Mouse (Mus musculus): ENCODE measurements around the gene Fgf2. TPM values are rescaled to one million over a fixed set of nuclear protein-coding genes. Genes with fewer than 3 reads are reported as not detected.

Fgf2 gene
- polyA plus RNA-seq, 1 experiment from 2014 or later = 2.3 TPM

- H3K27me3 ChIP-seq (ENCODE audit: control insufficient read depth, insufficient read depth, low read length) = no peaks in the 10 kb centered on the region
- no peak overlapping the region for H3K4me2 ChIP-seq (ENCODE audit: low read depth, low read length)
- no peak overlapping the region for H3K4me3 ChIP-seq (replicated peaks; ENCODE audit: low read length)
- 33% methylated on average over 3 of the region's 3 CpGs for WGBS
- ATAC-seq (ENCODE audit: insufficient read depth, low FRiP score) = no peak
- no peaks in the 10 kb centered on the region for H3K36me3 ChIP-seq (ENCODE audit: control insufficient read depth, insufficient read depth, low read length)
- H3K4me1 ChIP-seq (ENCODE audit: control insufficient read depth, insufficient read depth, low read length) = no peaks in the 10 kb centered on the region
- H3K27ac ChIP-seq (ENCODE audit: low read length) = no peak overlapping the region
- H3K9me3 ChIP-seq (replicated peaks; ENCODE audit: control insufficient read depth, low read length) = no peaks in the 10 kb centered on the region
- H3K9ac ChIP-seq (ENCODE audit: low read length) = no peak overlapping the region
These were observed 23.8 kb upstream of the Fgf2 start for GRCm38 (mm10) chr3:37324310-37324709.

- Histone ChIP-seq H3K4me3 (replicated peaks; ENCODE audit: low read length) (no peak overlapping the region), H3K9me3 (replicated peaks; ENCODE audit: control insufficient read depth, low read length) (no peaks in the 10 kb centered on the region), H3K36me3 (ENCODE audit: control insufficient read depth, insufficient read depth, low read length) (no peaks in the 10 kb centered on the region), H3K27me3 (ENCODE audit: control insufficient read depth, insufficient read depth, low read length) (no peaks in the 10 kb centered on the region), H3K9ac (ENCODE audit: low read length) (no peak overlapping the region), H3K4me2 (ENCODE audit: low read depth, low read length) (no peak overlapping the region), H3K4me1 (ENCODE audit: control insufficient read depth, insufficient read depth, low read length) (no peaks in the 10 kb centered on the region), H3K27ac (ENCODE audit: low read length) (no peak overlapping the region)
- 71% methylated on average over 5 of the region's 5 CpGs for WGBS
- no peak for ATAC-seq (ENCODE audit: insufficient read depth, low FRiP score)
These were observed 22.6 kb upstream of the Fgf2 start for GRCm38 (mm10) chr3:37325317-37326112.

GRCm38 (mm10) chr3:37326627-37327026 is 21.5 kb upstream of the Fgf2 start:
- no peak for ATAC-seq (ENCODE audit: insufficient read depth, low FRiP score)
- H3K4me3 ChIP-seq (replicated peaks; ENCODE audit: low read length) = no peak overlapping the region
- H3K27ac ChIP-seq (ENCODE audit: low read length) = no peak overlapping the region
- no peaks in the 10 kb centered on the region for H3K9me3 ChIP-seq (replicated peaks; ENCODE audit: control insufficient read depth, low read length)
- WGBS = 79% methylated on average over 3 of the region's 3 CpGs
- no peak overlapping the region for H3K9ac ChIP-seq (ENCODE audit: low read length)
- H3K4me1 ChIP-seq (ENCODE audit: control insufficient read depth, insufficient read depth, low read length) = no peaks in the 10 kb centered on the region
- H3K27me3 ChIP-seq (ENCODE audit: control insufficient read depth, insufficient read depth, low read length) = no peaks in the 10 kb centered on the region
- no peaks in the 10 kb centered on the region for H3K36me3 ChIP-seq (ENCODE audit: control insufficient read depth, insufficient read depth, low read length)
- no peak overlapping the region for H3K4me2 ChIP-seq (ENCODE audit: low read depth, low read length)

GRCm38 (mm10) chr3:37328489-37328888 is 19.7 kb upstream of the Fgf2 start:
- ATAC-seq (ENCODE audit: insufficient read depth, low FRiP score) = no peak
- Histone ChIP-seq H3K4me1 (ENCODE audit: control insufficient read depth, insufficient read depth, low read length) (no peaks in the 10 kb centered on the region), H3K27ac (ENCODE audit: low read length) (no peak overlapping the region), H3K27me3 (ENCODE audit: control insufficient read depth, insufficient read depth, low read length) (no peaks in the 10 kb centered on the region), H3K9ac (ENCODE audit: low read length) (no peak overlapping the region), H3K4me2 (ENCODE audit: low read depth, low read length) (no peak overlapping the region), H3K9me3 (replicated peaks; ENCODE audit: control insufficient read depth, low read length) (no peaks in the 10 kb centered on the region), H3K36me3 (ENCODE audit: control insufficient read depth, insufficient read depth, low read length) (no peaks in the 10 kb centered on the region), H3K4me3 (replicated peaks; ENCODE audit: low read length) (no peak overlapping the region)
- WGBS = 79% methylated on average over 2 of the region's 2 CpGs

- H3K9me3 ChIP-seq (replicated peaks; ENCODE audit: control insufficient read depth, low read length) = no peaks in the 10 kb centered on the region
- WGBS = 77% methylated on average over 1 of the region's 1 CpGs
- H3K4me2 ChIP-seq (ENCODE audit: low read depth, low read length) = no peak overlapping the region
- no peak overlapping the region for H3K9ac ChIP-seq (ENCODE audit: low read length)
- no peak overlapping the region for H3K27ac ChIP-seq (ENCODE audit: low read length)
- no peak for ATAC-seq (ENCODE audit: insufficient read depth, low FRiP score)
- H3K4me3 ChIP-seq (replicated peaks; ENCODE audit: low read length) = no peak overlapping the region
- H3K36me3 ChIP-seq (ENCODE audit: control insufficient read depth, insufficient read depth, low read length) = no peaks in the 10 kb centered on the region
- no peaks in the 10 kb centered on the region for H3K27me3 ChIP-seq (ENCODE audit: control insufficient read depth, insufficient read depth, low read length)
- no peaks in the 10 kb centered on the region for H3K4me1 ChIP-seq (ENCODE audit: control insufficient read depth, insufficient read depth, low read length)
These were observed 18.2 kb upstream of the Fgf2 start for GRCm38 (mm10) chr3:37329963-37330362.

GRCm38 (mm10) chr3:37331999-37332449 is 16.1 kb upstream of the Fgf2 start:
- H3K9ac ChIP-seq (ENCODE audit: low read length) = no peak overlapping the region
- no peaks in the 10 kb centered on the region for H3K27me3 ChIP-seq (ENCODE audit: control insufficient read depth, insufficient read depth, low read length)
- H3K27ac ChIP-seq (ENCODE audit: low read length) = no peak overlapping the region
- H3K4me1 ChIP-seq (ENCODE audit: control insufficient read depth, insufficient read depth, low read length) = no peaks in the 10 kb centered on the region
- H3K4me2 ChIP-seq (ENCODE audit: low read depth, low read length) = no peak overlapping the region
- no peak for ATAC-seq (ENCODE audit: insufficient read depth, low FRiP score)
- no peaks in the 10 kb centered on the region for H3K9me3 ChIP-seq (replicated peaks; ENCODE audit: control insufficient read depth, low read length)
- H3K36me3 ChIP-seq (ENCODE audit: control insufficient read depth, insufficient read depth, low read length) = no peaks in the 10 kb centered on the region
- no peak overlapping the region for H3K4me3 ChIP-seq (replicated peaks; ENCODE audit: low read length)
- 62% methylated on average over 6 of the region's 6 CpGs for WGBS

- H3K9me3 ChIP-seq (replicated peaks; ENCODE audit: control insufficient read depth, low read length) = no peaks in the 10 kb centered on the region
- H3K36me3 ChIP-seq (ENCODE audit: control insufficient read depth, insufficient read depth, low read length) = no peaks in the 10 kb centered on the region
- no peaks in the 10 kb centered on the region for H3K4me1 ChIP-seq (ENCODE audit: control insufficient read depth, insufficient read depth, low read length)
- no peak for ATAC-seq (ENCODE audit: insufficient read depth, low FRiP score)
- no peak overlapping the region for H3K4me2 ChIP-seq (ENCODE audit: low read depth, low read length)
- H3K27me3 ChIP-seq (ENCODE audit: control insufficient read depth, insufficient read depth, low read length) = no peaks in the 10 kb centered on the region
- H3K4me3 ChIP-seq (replicated peaks; ENCODE audit: low read length) = no peak overlapping the region
- H3K9ac ChIP-seq (ENCODE audit: low read length) = no peak overlapping the region
- 92% methylated on average over 4 of the region's 4 CpGs for WGBS
- H3K27ac ChIP-seq (ENCODE audit: low read length) = no peak overlapping the region
These were observed 14.1 kb upstream of the Fgf2 start for GRCm38 (mm10) chr3:37334053-37334452.

- H3K9ac ChIP-seq (ENCODE audit: low read length) = no peak overlapping the region
- WGBS = 67% methylated on average over 5 of the region's 5 CpGs
- ATAC-seq (ENCODE audit: insufficient read depth, low FRiP score) = no peak
These were observed 7.0 kb upstream of the Fgf2 start for GRCm38 (mm10) chr3:37341110-37341509.

GRCm38 (mm10) chr3:37342811-37343210 is 5.3 kb upstream of the Fgf2 start:
- no peaks in the 10 kb centered on the region for H3K36me3 ChIP-seq (ENCODE audit: control insufficient read depth, insufficient read depth, low read length)
- WGBS = 40% methylated on average over 5 of the region's 5 CpGs
- H3K4me2 ChIP-seq (ENCODE audit: low read depth, low read length) = no peak overlapping the region
- H3K27ac ChIP-seq (ENCODE audit: low read length) = no peak overlapping the region
- peaks cover 11% of the 10 kb centered on the region for H3K27me3 ChIP-seq (ENCODE audit: control insufficient read depth, insufficient read depth, low read length)
- H3K9me3 ChIP-seq (replicated peaks; ENCODE audit: control insufficient read depth, low read length) = no peaks in the 10 kb centered on the region
- no peak overlapping the region for H3K9ac ChIP-seq (ENCODE audit: low read length)
- no peak for ATAC-seq (ENCODE audit: insufficient read depth, low FRiP score)
- H3K4me1 ChIP-seq (ENCODE audit: control insufficient read depth, insufficient read depth, low read length) = 0 out of 2 replicates have a peak, but pooled peaks cover 3% of the 10 kb centered on the region
- H3K4me3 ChIP-seq (replicated peaks; ENCODE audit: low read length) = no peak overlapping the region

More at GRCm38 (mm10) chr3:37341110-37341509, 7.0 kb upstream of the Fgf2 start:
- Histone ChIP-seq H3K4me2 (ENCODE audit: low read depth, low read length) (no peak overlapping the region), H3K9me3 (replicated peaks; ENCODE audit: control insufficient read depth, low read length) (no peaks in the 10 kb centered on the region), H3K27ac (ENCODE audit: low read length) (no peak overlapping the region), H3K36me3 (ENCODE audit: control insufficient read depth, insufficient read depth, low read length) (no peaks in the 10 kb centered on the region), H3K4me3 (replicated peaks; ENCODE audit: low read length) (no peak overlapping the region), H3K27me3 (ENCODE audit: control insufficient read depth, insufficient read depth, low read length) (peaks cover 8% of the 10 kb centered on the region; the same call in 1 of the 2 replicates), H3K4me1 (ENCODE audit: control insufficient read depth, insufficient read depth, low read length) (no peaks in the 10 kb centered on the region)
